Mouse (Mus musculus) ES-E14 (cell line): ENCODE data around the gene Gm29133.

Source experiments
- CHD2 ChIP-seq: IDR thresholded peaks from 2 replicates; pipeline ENCODE4 v1.6.1; 2014; ENCODE audit warnings: mild to moderate bottlenecking, low read depth, low read length, inconsistent platforms
- HCFC1 ChIP-seq: IDR thresholded peaks from 2 replicates; pipeline ENCODE4 v1.6.1; 2012; ENCODE audit warnings: low read length, inconsistent platforms, borderline replicate concordance; ENCODE audit not compliant: insufficient read depth
- ZC3H11A ChIP-seq: IDR thresholded peaks from 2 replicates; pipeline ENCODE4 v1.6.1; 2012; ENCODE audit warnings: low read depth, mild to moderate bottlenecking, inconsistent platforms, low read length, borderline replicate concordance

DNA sequence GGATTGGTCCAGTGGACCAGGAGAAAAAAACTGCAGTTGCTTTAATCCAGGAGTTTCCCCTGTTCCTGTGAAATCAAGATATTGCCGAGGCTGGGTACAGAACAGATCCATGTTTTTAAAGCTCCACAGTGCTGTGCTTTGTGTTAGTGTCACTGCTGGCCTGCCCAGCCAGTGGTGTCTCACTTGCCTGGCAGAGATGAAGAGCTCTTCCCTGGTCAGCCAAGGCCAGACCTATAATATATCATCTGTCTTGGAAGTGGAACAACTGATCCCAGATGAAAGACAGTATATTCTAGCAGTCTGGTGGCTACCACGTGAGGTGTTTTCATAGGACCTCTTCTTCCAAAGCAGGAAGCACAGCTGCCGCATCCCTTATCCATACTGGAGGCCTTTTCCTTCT lies 46.7 kb upstream of the Gm29133 start:
- TF ChIP-seq HCFC1 (no peak), ZC3H11A (no peak), CHD2 (no peak)
